Mouse (Mus musculus): ENCODE measurements around the gene Plcb4. TPM values are rescaled to one million over a fixed set of nuclear protein-coding genes. Genes with fewer than 3 reads are reported as not detected.
"Not testable (repeated sequence)": the region's sequence is repeated elsewhere in the genome, so short reads cannot be mapped to it uniquely, and the experiment has no call there.

Plcb4 gene
- polyA plus RNA-seq, 1 experiment from 2014 or later, result 29.3 TPM

DNA sequence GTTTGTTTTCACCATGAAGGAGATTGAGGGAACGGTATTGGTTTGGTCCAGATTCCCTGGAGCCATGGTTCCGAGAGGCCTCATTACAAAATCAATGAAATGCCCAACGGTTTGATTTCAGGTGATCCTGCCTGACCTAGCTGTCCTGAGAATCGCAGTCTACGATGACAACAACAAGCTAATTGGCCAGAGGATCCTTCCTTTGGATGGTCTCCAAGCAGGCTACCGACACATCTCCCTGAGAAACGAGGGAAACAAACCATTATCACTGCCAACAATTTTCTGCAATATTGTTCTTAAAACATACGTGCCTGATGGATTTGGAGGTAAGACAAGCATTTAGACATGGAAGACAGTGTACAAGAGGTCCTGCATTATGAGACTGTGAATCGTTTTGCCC is 317.2 kb downstream of the Plcb4 start:
- H3K4me1 ChIP-seq (replicated peaks; ENCODE audit: control insufficient read depth, insufficient read depth, low read length), result no peaks in the 10 kb centered on the region
- H3K9ac ChIP-seq (ENCODE audit: low read depth, low read length), result no peak overlapping the region
- ATAC-seq (ENCODE audit: low FRiP score), result no peak
- no peaks in the 10 kb centered on the region for H3K9me3 ChIP-seq (ENCODE audit: control insufficient read depth, low read length)
- H3K36me3 ChIP-seq (ENCODE audit: control insufficient read depth, insufficient read depth, low read length), result no peaks in the 10 kb centered on the region
- H3K4me3 ChIP-seq (ENCODE audit: low read depth, low read length), result no peak overlapping the region
- no peak overlapping the region for H3K27ac ChIP-seq (ENCODE audit: low read depth, low read length)
- no peak for DNase-seq (ENCODE audit: low spot score)
- H3K4me2 ChIP-seq (replicated peaks; ENCODE audit: low read depth, low read length), result no peak overlapping the region
- no peaks in the 10 kb centered on the region for H3K27me3 ChIP-seq (ENCODE audit: control insufficient read depth, insufficient read depth, low read length)
- WGBS, result 92% methylated on average over 9 of the region's 9 CpGs

DNA sequence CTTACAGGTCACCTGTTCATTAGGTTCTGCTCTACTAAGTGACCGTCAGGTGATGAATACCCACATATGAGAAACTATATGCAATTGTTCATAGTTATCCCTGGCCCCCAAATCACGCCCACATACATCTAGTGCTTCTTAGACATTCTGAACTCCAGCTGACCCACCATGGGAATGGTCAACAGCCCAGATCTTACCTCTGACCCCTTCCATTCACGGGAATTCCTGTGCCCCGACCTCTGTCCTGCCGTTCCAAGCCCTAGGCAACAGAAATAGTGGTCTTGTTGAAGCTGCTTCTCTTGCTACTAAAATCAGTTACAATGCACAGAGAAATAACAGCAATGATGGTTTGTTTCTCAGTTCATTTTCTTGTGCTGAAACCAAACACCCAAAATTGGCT is 320.0 kb downstream of the Plcb4 start:
- H3K4me3 ChIP-seq (ENCODE audit: low read depth, low read length), result no peak overlapping the region
- 45% methylated on average over 5 of the region's 5 CpGs for WGBS
- ATAC-seq (ENCODE audit: low FRiP score), result no peak

DNA sequence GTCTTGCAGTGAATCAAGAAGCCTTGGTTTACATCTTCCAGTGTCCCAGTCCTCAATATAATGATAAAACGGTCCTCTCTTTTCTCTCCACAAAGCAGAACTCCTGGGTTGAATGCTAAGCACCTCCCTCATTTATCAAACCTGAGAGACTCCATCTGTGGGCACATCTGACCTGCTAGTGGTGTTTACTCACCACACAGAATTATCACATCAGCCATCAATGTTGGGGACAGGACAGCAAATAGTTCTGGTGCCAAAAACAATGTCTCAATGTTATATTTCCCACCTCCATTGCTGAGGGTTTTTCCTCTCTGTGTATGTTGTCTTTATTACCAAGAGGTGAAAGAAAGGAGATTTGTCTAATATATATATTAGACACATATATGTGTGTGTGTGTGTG is 321.6 kb downstream of the Plcb4 start:
- Histone ChIP-seq H3K9ac (ENCODE audit: low read depth, low read length) (no peak overlapping the region), H3K9me3 (ENCODE audit: control insufficient read depth, low read length) (no peaks in the 10 kb centered on the region), H3K36me3 (ENCODE audit: control insufficient read depth, insufficient read depth, low read length) (no peaks in the 10 kb centered on the region), H3K27ac (ENCODE audit: low read depth, low read length) (no peak overlapping the region), H3K27me3 (ENCODE audit: control insufficient read depth, insufficient read depth, low read length) (no peaks in the 10 kb centered on the region), H3K4me1 (replicated peaks; ENCODE audit: control insufficient read depth, insufficient read depth, low read length) (no peaks in the 10 kb centered on the region), H3K4me3 (ENCODE audit: low read depth, low read length) (no peak overlapping the region), H3K4me2 (replicated peaks; ENCODE audit: low read depth, low read length) (no peak overlapping the region)
- ATAC-seq (ENCODE audit: low FRiP score) (no peak), DNase-seq (ENCODE audit: low spot score) (no peak)
- WGBS, result 68% methylated on average over 1 of the region's 1 CpGs

More for the DNA sequence above, 320.0 kb downstream of the Plcb4 start:
- Histone ChIP-seq H3K4me1 (replicated peaks; ENCODE audit: control insufficient read depth, insufficient read depth, low read length) (no peaks in the 10 kb centered on the region), H3K36me3 (ENCODE audit: control insufficient read depth, insufficient read depth, low read length) (no peaks in the 10 kb centered on the region), H3K4me2 (replicated peaks; ENCODE audit: low read depth, low read length) (no peak overlapping the region), H3K9ac (ENCODE audit: low read depth, low read length) (no peak overlapping the region), H3K9me3 (ENCODE audit: control insufficient read depth, low read length) (no peaks in the 10 kb centered on the region), H3K27ac (ENCODE audit: low read depth, low read length) (no peak overlapping the region), H3K27me3 (ENCODE audit: control insufficient read depth, insufficient read depth, low read length) (no peaks in the 10 kb centered on the region)
- no peak for DNase-seq (ENCODE audit: low spot score)

DNA sequence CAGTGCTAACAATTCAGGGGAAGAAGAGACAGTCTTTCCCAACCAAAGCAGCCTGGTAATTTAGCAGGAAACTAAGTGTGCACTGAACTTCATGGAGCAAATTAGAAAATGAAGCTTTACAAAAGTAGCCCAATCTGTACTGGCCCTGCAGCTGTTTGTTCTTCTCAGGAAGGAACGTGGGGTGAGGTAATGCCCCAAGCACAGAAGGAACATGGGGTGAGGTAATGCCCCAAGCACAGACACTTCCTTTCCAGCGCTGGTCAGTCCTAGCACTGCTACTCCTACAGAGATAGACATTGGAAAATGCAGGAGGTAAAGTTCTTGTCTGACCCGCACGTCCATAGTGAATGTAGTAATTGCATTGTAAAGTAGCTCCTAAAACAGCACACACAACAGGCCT is 325.2 kb downstream of the Plcb4 start:
- ATAC-seq (ENCODE audit: low FRiP score), result no peak
- DNase-seq (ENCODE audit: low spot score), result no peak
- Histone ChIP-seq H3K36me3 (ENCODE audit: control insufficient read depth, insufficient read depth, low read length) (no peaks in the 10 kb centered on the region), H3K4me1 (replicated peaks; ENCODE audit: control insufficient read depth, insufficient read depth, low read length) (no peaks in the 10 kb centered on the region), H3K4me3 (ENCODE audit: low read depth, low read length) (no peak overlapping the region), H3K9ac (ENCODE audit: low read depth, low read length) (no peak overlapping the region), H3K4me2 (replicated peaks; ENCODE audit: low read depth, low read length) (no peak overlapping the region), H3K27ac (ENCODE audit: low read depth, low read length) (no peak overlapping the region), H3K27me3 (ENCODE audit: control insufficient read depth, insufficient read depth, low read length) (no peaks in the 10 kb centered on the region), H3K9me3 (ENCODE audit: control insufficient read depth, low read length) (no peaks in the 10 kb centered on the region)
- WGBS, result 93% methylated on average over 4 of the region's 4 CpGs

DNA sequence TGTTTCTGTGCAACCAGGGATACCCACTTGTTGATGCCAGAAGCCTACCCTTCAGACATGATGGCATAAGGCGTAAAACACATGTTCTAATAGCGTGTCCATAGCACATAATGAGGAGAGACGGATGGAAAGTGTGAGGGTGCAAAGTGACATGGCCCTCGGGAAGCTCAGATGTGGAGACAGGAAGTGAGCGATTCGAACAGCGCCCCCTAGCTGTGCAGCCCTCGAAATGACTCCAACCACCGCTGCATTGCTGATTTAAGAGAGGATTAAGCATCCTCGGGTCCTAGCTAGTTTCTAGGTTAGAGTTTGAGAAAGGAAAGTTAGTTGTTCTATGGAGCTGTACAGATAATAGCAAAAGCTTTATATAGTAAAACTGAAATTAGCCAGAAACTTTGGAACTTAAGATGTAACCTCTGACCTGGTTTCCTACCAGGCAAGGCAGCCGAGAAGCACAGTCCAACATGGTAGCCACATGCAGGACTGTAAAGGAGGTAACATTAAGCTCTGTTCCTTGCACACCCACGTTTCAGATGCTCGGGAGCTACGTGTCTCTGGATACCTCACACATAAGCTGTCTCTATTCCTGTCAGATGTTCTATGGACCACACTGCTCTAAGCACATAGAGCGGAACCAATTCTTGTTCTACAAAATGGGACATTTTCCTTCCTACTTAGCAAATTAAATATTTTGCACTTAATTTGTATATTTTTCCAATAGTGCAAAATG is 326.9 kb downstream of the Plcb4 start:
- no peaks in the 10 kb centered on the region for H3K4me1 ChIP-seq (replicated peaks; ENCODE audit: control insufficient read depth, insufficient read depth, low read length)
- no peak for ATAC-seq (ENCODE audit: low FRiP score)
- WGBS, result 89% methylated on average over 15 of the region's 15 CpGs
- DNase-seq (ENCODE audit: low spot score), result no peak
- H3K27me3 ChIP-seq (ENCODE audit: control insufficient read depth, insufficient read depth, low read length), result no peaks in the 10 kb centered on the region
- no peak overlapping the region for H3K9ac ChIP-seq (ENCODE audit: low read depth, low read length)
- H3K36me3 ChIP-seq (ENCODE audit: control insufficient read depth, insufficient read depth, low read length), result no peaks in the 10 kb centered on the region
- H3K9me3 ChIP-seq (ENCODE audit: control insufficient read depth, low read length), result no peaks in the 10 kb centered on the region
- H3K4me2 ChIP-seq (replicated peaks; ENCODE audit: low read depth, low read length), result no peak overlapping the region
- no peak overlapping the region for H3K4me3 ChIP-seq (ENCODE audit: low read depth, low read length)
- H3K27ac ChIP-seq (ENCODE audit: low read depth, low read length), result no peak overlapping the region

DNA sequence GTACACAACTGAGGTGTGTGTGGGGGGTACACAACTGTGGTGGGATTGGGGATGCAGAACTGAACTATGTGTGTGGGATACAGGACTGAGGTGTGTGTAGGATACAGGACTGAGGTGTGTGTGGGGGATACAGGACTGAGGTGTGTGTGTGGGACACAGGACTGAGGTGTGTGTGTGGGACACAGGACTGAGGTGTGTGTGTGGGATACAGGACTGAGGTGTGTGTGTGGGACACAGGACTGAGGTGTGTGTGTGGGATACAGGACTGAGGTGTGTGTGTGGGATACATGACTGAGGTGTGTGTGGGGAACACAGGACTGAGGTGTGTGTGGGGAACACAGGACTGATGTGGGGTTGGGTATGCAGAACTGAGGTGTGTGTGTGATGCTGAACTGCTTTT is 329.7 kb downstream of the Plcb4 start:
- H3K36me3 ChIP-seq (ENCODE audit: control insufficient read depth, insufficient read depth, low read length), result not testable (repeated sequence)

DNA sequence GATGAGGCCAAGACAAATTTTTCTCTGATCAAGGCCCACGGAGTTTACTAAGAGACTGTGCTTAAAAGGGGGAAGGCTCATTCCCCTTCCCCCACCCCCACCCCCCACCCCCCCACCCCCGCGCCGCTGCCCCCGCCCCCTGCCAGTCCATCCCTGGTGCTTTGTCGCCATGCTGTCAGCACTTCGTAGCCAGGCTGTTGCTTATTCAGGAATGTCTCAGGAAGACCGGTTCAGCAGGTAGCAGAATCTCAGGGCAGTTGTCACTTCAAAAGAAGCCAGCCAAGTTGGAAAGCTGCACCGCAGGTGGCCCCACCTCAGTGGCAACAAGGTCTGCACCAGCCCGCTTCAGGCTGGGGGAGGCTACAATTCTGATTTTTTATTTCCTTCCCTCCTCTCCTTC is 331.9 kb downstream of the Plcb4 start:
- not testable (repeated sequence) for H3K9me3 ChIP-seq (ENCODE audit: control insufficient read depth, low read length); H3K4me3 ChIP-seq (ENCODE audit: low read depth, low read length); H3K27me3 ChIP-seq (ENCODE audit: control insufficient read depth, insufficient read depth, low read length); DNase-seq (ENCODE audit: low spot score); H3K4me2 ChIP-seq (replicated peaks; ENCODE audit: low read depth, low read length); H3K36me3 ChIP-seq (ENCODE audit: control insufficient read depth, insufficient read depth, low read length); H3K9ac ChIP-seq (ENCODE audit: low read depth, low read length); ATAC-seq (ENCODE audit: low FRiP score); H3K27ac ChIP-seq (ENCODE audit: low read depth, low read length); H3K4me1 ChIP-seq (replicated peaks; ENCODE audit: control insufficient read depth, insufficient read depth, low read length)
- WGBS, result 70% methylated on average over 4 of the region's 10 CpGs

More for the DNA sequence above, 329.7 kb downstream of the Plcb4 start:
- H3K27ac ChIP-seq (ENCODE audit: low read depth, low read length); H3K4me1 ChIP-seq (replicated peaks; ENCODE audit: control insufficient read depth, insufficient read depth, low read length); H3K4me2 ChIP-seq (replicated peaks; ENCODE audit: low read depth, low read length); H3K4me3 ChIP-seq (ENCODE audit: low read depth, low read length); ATAC-seq (ENCODE audit: low FRiP score); H3K9ac ChIP-seq (ENCODE audit: low read depth, low read length); H3K27me3 ChIP-seq (ENCODE audit: control insufficient read depth, insufficient read depth, low read length); H3K9me3 ChIP-seq (ENCODE audit: control insufficient read depth, low read length); DNase-seq (ENCODE audit: low spot score): not testable (repeated sequence)

DNA sequence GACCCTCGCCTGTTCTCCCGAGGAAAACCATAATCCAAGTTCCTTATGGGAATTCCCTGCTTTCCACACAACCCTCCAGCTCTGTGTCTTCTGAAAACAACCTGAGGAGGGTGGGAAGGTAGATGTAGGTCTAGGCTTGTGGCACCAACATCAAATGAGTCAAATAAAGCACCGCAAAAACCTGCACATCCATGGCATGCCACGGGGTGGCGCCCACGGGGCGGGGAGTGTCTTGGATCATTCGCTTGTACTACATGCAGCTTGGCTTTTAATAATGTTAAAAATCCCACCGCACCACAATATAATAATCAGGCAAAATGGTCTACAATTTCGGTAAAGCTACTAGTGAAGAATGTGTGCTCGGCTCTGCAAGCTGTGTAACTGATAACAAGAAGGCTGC is 334.5 kb downstream of the Plcb4 start:
- Histone ChIP-seq H3K9ac (ENCODE audit: low read depth, low read length) (no peak overlapping the region), H3K4me2 (replicated peaks; ENCODE audit: low read depth, low read length) (no peak overlapping the region), H3K36me3 (ENCODE audit: control insufficient read depth, insufficient read depth, low read length) (no peaks in the 10 kb centered on the region), H3K27me3 (ENCODE audit: control insufficient read depth, insufficient read depth, low read length) (no peaks in the 10 kb centered on the region), H3K27ac (ENCODE audit: low read depth, low read length) (no peak overlapping the region), H3K9me3 (ENCODE audit: control insufficient read depth, low read length) (no peaks in the 10 kb centered on the region), H3K4me1 (replicated peaks; ENCODE audit: control insufficient read depth, insufficient read depth, low read length) (no peaks in the 10 kb centered on the region; the same call in 1 of the 2 replicates), H3K4me3 (ENCODE audit: low read depth, low read length) (no peak overlapping the region)
- WGBS, result 81% methylated on average over 11 of the region's 11 CpGs
- DNase-seq (ENCODE audit: low spot score), result no peak
- ATAC-seq (ENCODE audit: low FRiP score), result no peak

DNA sequence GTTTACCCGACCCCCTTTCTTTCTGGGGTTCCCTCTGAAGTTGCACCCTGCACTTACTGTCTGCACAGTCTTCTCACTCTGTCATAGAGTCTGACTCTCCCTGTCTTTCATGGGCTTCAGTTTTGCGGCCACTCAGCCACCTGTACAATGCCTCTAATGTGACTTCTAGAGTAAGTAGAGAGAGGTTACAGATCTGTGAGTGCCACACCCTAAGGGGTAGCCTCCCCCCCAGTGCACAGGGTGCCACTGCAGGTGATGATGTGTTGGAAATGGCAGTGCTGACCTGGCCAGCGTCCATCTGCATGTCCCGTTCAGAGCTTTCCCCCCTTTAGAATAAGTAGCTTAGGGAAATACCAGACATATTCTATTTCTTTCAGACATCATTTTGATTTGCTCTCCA is 336.4 kb downstream of the Plcb4 start:
- Histone ChIP-seq H3K9ac (ENCODE audit: low read depth, low read length) (no peak overlapping the region), H3K4me1 (replicated peaks; ENCODE audit: control insufficient read depth, insufficient read depth, low read length) (no peaks in the 10 kb centered on the region; the same call in 1 of the 2 replicates), H3K27ac (ENCODE audit: low read depth, low read length) (no peak overlapping the region), H3K9me3 (ENCODE audit: control insufficient read depth, low read length) (no peaks in the 10 kb centered on the region), H3K4me2 (replicated peaks; ENCODE audit: low read depth, low read length) (no peak overlapping the region), H3K4me3 (ENCODE audit: low read depth, low read length) (no peak overlapping the region), H3K36me3 (ENCODE audit: control insufficient read depth, insufficient read depth, low read length) (no peaks in the 10 kb centered on the region), H3K27me3 (ENCODE audit: control insufficient read depth, insufficient read depth, low read length) (no peaks in the 10 kb centered on the region)
- ATAC-seq (ENCODE audit: low FRiP score), result no peak
- 92% methylated on average over 4 of the region's 4 CpGs for WGBS
- DNase-seq (ENCODE audit: low spot score), result no peak

Data from hindbrain, embryonic 11.5 days (tissue).